Mouse (Mus musculus): ENCODE data around the gene Tnfsf13. TPM values are rescaled to one million over a fixed set of nuclear protein-coding genes. Genes with fewer than 3 reads are reported as not detected.

The Tnfsf13 gene
- polyA plus RNA-seq, 1 experiment: 3.1 TPM

DNA sequence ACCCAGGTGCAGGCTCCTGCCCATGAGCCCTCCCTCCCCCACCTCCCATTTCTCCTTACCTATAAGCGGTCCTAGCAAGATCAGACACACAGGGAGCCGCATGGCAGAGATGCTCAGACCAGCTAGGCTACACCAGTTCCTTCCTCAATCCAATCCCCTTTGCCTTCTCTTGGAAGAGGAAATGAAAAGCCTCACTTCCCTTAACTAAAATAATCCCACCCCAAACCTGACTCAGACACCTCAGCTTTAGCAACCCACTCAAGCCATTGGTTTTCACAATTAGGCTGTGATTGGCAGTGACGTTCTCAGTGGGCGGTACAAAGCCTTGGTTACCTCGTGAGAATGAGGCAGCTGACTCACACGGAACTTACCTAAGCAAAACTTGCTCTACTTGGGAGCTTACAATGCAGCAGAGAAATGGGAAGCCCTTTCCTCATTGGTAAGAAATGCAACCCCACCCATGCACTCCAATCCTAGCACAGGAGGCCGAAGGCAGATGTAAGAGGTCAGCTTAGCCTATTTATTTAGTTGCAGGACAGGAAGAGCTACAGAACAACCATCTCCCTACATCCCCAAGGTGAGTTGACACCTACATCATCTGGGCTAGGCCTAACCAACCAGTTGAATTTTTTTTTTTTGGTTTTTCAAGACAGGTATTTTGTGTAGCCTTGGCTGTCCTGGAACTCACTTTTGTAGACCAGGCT lies 19.5 kb downstream of the Tnfsf13 start, which contains the start of gene Cd68:
Gene Cd68 (minus strand): TSS at position 193 of the 704 bp plus-strand sequence.
- peak within 1 kb of the TSS; percentile 73 for H3K27ac ChIP-seq (ENCODE audit: control insufficient read depth, insufficient read depth, low read depth, low read length, poor library complexity)
- TF ChIP-seq POLR2A (IDR thresholded peaks at IDR 0.05; ENCODE audit: borderline replicate concordance, control insufficient read depth, low read depth, low read length) (0 out of 2 replicates have a peak, but pooled peaks have one; percentile 10), CTCF (IDR thresholded peaks at IDR 0.05; ENCODE audit: control insufficient read depth, insufficient read depth, low read length) (no peak)
- H3K4me1 ChIP-seq (ENCODE audit: control insufficient read depth, insufficient read depth, low read length): peaks cover 3% of the 10 kb centered on the region; the same call in 1 of the 2 replicates
- 21% methylated on average over 7 of the region's 7 CpGs for WGBS
- H3K4me3 ChIP-seq (replicated peaks; ENCODE audit: control insufficient read depth, low read depth, low read length): peak within 1 kb of the TSS; percentile 56

DNA sequence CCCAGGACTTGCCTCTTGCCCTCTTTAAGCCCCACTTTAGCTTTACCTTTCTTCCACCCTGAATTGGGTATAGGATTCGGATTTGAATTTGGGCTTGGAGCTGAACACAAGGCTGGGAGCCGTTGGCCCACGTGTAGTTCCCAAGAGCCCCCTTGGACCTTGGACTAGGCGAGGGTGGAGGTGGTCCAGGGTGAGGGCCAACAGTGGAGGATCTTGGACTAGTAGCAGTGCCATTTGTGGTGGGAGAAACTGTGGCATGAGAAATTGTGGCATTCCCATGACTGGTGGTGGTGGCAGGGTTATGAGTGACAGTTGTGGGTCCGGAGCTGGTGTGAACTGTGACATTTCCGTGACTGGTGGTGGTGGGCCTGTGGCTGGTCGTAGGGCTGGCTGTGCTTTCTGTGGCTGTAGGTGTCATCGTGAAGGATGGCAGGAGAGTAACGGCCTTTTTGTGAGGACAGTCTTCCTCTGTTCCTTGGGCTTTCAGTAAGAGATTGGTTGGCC lies 20.1 kb downstream of the Tnfsf13 start:
- no peak for TF ChIP-seq POLR2A (IDR thresholded peaks at IDR 0.05; ENCODE audit: borderline replicate concordance, control insufficient read depth, low read depth, low read length)
- no peak for TF ChIP-seq CTCF (IDR thresholded peaks at IDR 0.05; ENCODE audit: control insufficient read depth, insufficient read depth, low read length)
- Histone ChIP-seq H3K4me3 (replicated peaks; ENCODE audit: control insufficient read depth, low read depth, low read length) (peak overlapping the region; percentile 56), H3K4me1 (ENCODE audit: control insufficient read depth, insufficient read depth, low read length) (peaks cover 3% of the 10 kb centered on the region; the same call in 1 of the 2 replicates), H3K27ac (ENCODE audit: control insufficient read depth, insufficient read depth, low read depth, low read length, poor library complexity) (peak overlapping the region; percentile 73)
- 70% methylated on average over 9 of the region's 9 CpGs for WGBS

GRCm38 (mm10) chr11:69664841-69665240 lies 20.7 kb downstream of the Tnfsf13 start:
- Histone ChIP-seq H3K4me1 (ENCODE audit: control insufficient read depth, insufficient read depth, low read length) (peaks cover 3% of the 10 kb centered on the region; the same call in 1 of the 2 replicates), H3K4me3 (replicated peaks; ENCODE audit: control insufficient read depth, low read depth, low read length) (no peak overlapping the region), H3K27ac (ENCODE audit: control insufficient read depth, insufficient read depth, low read depth, low read length, poor library complexity) (no peak overlapping the region)
- 92% methylated on average over 7 of the region's 7 CpGs for WGBS
- TF ChIP-seq POLR2A (IDR thresholded peaks at IDR 0.05; ENCODE audit: borderline replicate concordance, control insufficient read depth, low read depth, low read length) (no peak), CTCF (IDR thresholded peaks at IDR 0.05; ENCODE audit: control insufficient read depth, insufficient read depth, low read length) (no peak)

GRCm38 (mm10) chr11:69663795-69664194 lies 21.8 kb downstream of the Tnfsf13 start:
- 53% methylated on average over 6 of the region's 6 CpGs for WGBS
- no peak overlapping the region for H3K4me3 ChIP-seq (replicated peaks; ENCODE audit: control insufficient read depth, low read depth, low read length)
- no peak for TF ChIP-seq CTCF (IDR thresholded peaks at IDR 0.05; ENCODE audit: control insufficient read depth, insufficient read depth, low read length)
- no peak for TF ChIP-seq POLR2A (IDR thresholded peaks at IDR 0.05; ENCODE audit: borderline replicate concordance, control insufficient read depth, low read depth, low read length)
- peaks cover 3% of the 10 kb centered on the region; the same call in 1 of the 2 replicates for H3K4me1 ChIP-seq (ENCODE audit: control insufficient read depth, insufficient read depth, low read length)
- no peak overlapping the region for H3K27ac ChIP-seq (ENCODE audit: control insufficient read depth, insufficient read depth, low read depth, low read length, poor library complexity)

DNA sequence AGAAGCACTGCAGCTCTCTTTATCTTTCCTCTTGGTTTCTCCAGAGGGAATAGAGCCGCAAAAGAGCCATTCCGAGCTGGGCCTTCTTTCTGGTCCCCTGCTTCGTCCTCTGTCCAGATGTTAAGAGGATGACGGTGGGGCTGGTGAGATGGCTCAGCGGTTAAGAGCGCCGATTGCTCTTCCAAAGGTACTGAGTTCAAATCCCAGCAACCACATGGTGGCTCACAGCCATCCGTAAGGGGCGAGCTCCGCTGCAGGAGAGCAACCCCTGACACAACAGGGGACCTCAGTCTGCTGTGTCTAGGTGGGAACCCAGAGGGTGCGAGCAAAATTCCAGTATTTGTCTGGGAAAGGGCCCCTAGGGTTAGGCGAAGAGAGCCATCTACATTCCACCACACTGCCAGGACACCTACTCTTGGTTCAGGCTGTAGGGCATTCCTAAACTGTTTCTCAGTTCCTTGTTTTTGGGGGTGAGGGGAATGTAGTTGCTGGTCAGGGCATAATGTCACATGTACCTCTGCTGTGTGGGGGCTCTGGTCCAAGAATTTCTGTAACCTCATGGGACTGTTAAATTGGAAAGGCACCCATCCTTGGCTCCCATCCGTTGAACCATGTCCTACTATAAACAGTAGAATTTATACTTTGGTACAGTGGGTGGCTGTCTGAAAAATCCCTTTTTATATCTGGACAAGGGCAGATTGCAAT lies 22.5 kb downstream of the Tnfsf13 start:
- peak overlapping the region; percentile 93 for H3K27ac ChIP-seq (ENCODE audit: control insufficient read depth, insufficient read depth, low read depth, low read length, poor library complexity)
- H3K4me1 ChIP-seq (ENCODE audit: control insufficient read depth, insufficient read depth, low read length): peaks cover 3% of the 10 kb centered on the region; the same call in 1 of the 2 replicates
- WGBS: 76% methylated on average over 13 of the region's 13 CpGs
- no peak for TF ChIP-seq CTCF (IDR thresholded peaks at IDR 0.05; ENCODE audit: control insufficient read depth, insufficient read depth, low read length)
- no peak for TF ChIP-seq POLR2A (IDR thresholded peaks at IDR 0.05; ENCODE audit: borderline replicate concordance, control insufficient read depth, low read depth, low read length)
- peak overlapping the region; percentile 88 for H3K4me3 ChIP-seq (replicated peaks; ENCODE audit: control insufficient read depth, low read depth, low read length)

GRCm38 (mm10) chr11:69662213-69662966 lies 23.2 kb downstream of the Tnfsf13 start, which contains the start of gene Mpdu1:
Mpdu1 (minus strand) TSS chr11:69662642.
- under 1% methylated on average over 48 of the region's 48 CpGs for WGBS
- peak within 1 kb of the TSS; percentile 93 for H3K27ac ChIP-seq (ENCODE audit: control insufficient read depth, insufficient read depth, low read depth, low read length, poor library complexity)
- TF ChIP-seq CTCF (IDR thresholded peaks at IDR 0.05; ENCODE audit: control insufficient read depth, insufficient read depth, low read length) (peak; percentile 37; the same call in 1 of the 2 replicates), POLR2A (IDR thresholded peaks at IDR 0.05; ENCODE audit: borderline replicate concordance, control insufficient read depth, low read depth, low read length) (peak; percentile 92)
- H3K4me3 ChIP-seq (replicated peaks; ENCODE audit: control insufficient read depth, low read depth, low read length): peak within 1 kb of the TSS; percentile 88
- H3K4me1 ChIP-seq (ENCODE audit: control insufficient read depth, insufficient read depth, low read length): peaks cover 3% of the 10 kb centered on the region; the same call in 1 of the 2 replicates

GRCm38 (mm10) chr11:69661221-69661881 lies 24.2 kb downstream of the Tnfsf13 start:
- H3K4me3 ChIP-seq (replicated peaks; ENCODE audit: control insufficient read depth, low read depth, low read length): peak overlapping the region; percentile 88
- TF ChIP-seq CTCF (IDR thresholded peaks at IDR 0.05; ENCODE audit: control insufficient read depth, insufficient read depth, low read length): no peak
- TF ChIP-seq POLR2A (IDR thresholded peaks at IDR 0.05; ENCODE audit: borderline replicate concordance, control insufficient read depth, low read depth, low read length): no peak
- 62% methylated on average over 3 of the region's 3 CpGs for WGBS
- H3K4me1 ChIP-seq (ENCODE audit: control insufficient read depth, insufficient read depth, low read length): peaks cover 3% of the 10 kb centered on the region; the same call in 1 of the 2 replicates
- no peak overlapping the region for H3K27ac ChIP-seq (ENCODE audit: control insufficient read depth, insufficient read depth, low read depth, low read length, poor library complexity)

All from bone marrow, adult 2 months (tissue).